Mouse (Mus musculus) hindlimb bud, embryonic 11.5 days (tissue): ENCODE data around the gene Gm266.
"Not testable (repeated sequence)": the region's sequence is repeated elsewhere in the genome, so short reads cannot be mapped to it uniquely, and the experiment has no call there.

Experiments
- DNase-seq: peaks from one replicate; pipeline ENCODE4 v3.0.0-alpha.2; 2012; ENCODE audit warnings: low read depth, low spot score; ENCODE audit errors: extremely low spot score

Gm266 gene

DNA sequence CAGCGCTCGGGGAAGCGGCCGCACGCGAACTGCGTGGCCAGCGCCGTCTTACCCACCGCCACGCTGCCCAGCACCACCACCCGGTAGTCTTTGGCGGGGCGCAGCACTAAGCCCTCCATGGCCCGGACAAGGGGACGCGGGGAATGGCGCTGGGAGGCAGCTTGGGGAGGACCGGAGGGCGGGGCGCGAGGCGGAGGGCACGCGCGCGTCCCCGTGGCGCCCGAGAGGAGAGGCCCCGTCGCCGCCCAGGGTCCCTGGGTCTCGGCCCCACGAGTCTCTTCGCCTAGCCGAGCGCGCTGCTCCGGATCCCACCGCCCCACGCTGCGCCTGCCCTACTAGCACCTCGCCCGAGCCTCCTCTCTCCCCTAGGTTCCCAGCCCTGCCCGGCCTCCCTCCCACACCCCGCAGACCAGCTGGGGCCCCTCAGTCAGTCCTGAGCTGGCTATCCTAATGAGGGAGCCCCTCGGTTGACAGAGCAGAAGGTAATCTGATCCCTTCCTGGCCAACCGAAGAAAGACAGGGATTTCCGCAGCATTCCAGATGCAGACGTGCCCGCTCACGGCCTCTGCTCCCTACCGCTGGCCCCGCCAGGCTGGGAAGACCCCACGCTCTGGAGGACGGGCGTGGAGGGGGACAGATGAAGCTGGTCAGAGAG, at the start of gene Gm266:
TSS of gene Gm266 (minus strand) at position 172 of the 655 bp plus-strand sequence.
- no peak for DNase-seq

DNA sequence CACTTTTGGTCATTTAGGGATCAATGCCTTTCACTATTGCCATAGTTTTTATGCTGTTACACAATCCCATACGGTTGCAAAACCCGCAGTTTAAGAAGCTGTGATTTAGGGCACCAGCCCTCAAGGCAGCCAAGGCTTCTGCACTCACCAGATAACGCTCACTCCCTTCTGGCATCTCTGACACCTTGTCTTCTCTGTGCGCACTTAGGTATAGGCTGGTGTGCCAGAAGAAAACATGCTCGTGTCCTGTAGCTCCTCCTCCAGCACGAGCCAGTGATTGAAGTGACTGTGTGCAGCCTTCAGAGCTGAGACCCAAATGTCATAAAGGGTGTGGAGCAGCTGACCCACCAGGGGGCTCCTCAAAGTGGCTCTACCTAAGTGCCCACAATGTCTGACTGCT, 49.7 kb upstream of the Gm266 start:
- DNase-seq, result no peak

GRCm38 (mm10) chr12:111533096-111533794, 47.6 kb upstream of the Gm266 start:
- DNase-seq, result no peak

- DNase-seq, result no peak
These were observed 43.6 kb upstream of the Gm266 start for GRCm38 (mm10) chr12:111529192-111529591.

DNA sequence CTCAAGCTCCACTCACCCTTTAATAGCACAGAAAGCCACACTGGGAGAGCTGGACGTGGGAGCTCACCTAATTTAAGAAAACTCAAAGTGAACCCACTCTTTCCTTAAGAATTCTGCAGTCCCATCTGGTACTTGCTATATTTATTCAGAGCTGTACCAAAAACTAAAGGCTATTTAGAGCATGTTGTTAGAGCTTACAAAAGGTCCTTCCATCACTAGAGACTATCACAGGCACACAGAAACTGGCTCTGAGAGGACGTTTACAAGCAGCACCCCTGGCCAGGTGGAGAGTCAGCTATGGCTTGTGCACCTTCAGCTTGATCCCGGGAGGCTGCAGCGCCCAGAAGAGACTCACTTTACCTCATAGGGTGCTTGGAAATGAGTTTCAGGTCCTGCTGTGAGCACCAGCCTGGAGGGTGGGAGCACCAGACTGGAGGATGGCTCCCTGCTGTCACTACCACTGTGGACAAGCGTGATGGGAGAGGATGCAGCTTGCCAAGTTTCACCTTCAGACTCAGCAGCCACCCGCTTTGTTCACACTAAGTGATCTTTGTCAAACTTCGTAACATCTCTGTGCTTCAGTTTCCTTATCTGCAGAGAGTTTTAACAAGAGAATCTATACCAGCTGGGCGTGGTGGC, 42.1 kb upstream of the Gm266 start:
- DNase-seq, result no peak

GRCm38 (mm10) chr12:111524883-111525282, 39.3 kb upstream of the Gm266 start:
- no peak for DNase-seq

- no peak for DNase-seq
These were observed 38.8 kb upstream of the Gm266 start for GRCm38 (mm10) chr12:111524469-111524868.

DNA sequence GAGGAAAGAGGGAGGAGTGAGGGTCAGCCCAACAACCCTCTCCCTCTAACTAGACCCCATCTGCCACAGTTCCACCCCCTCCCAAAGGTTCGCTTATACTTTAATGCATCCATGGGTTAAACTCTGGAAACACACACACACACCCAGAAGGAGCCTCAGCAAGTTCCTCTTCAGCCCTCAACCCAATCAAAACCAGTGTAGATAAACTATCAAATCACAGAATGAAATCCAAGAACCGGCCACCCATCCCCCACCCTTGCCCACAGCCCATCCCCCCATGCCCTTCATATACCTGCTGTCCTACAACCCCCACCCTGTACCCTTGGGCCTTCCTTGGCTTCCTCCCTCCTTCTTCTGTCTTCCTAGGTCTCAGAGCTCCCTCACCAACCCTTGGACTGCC, 35.4 kb upstream of the Gm266 start:
- no peak for DNase-seq

DNA sequence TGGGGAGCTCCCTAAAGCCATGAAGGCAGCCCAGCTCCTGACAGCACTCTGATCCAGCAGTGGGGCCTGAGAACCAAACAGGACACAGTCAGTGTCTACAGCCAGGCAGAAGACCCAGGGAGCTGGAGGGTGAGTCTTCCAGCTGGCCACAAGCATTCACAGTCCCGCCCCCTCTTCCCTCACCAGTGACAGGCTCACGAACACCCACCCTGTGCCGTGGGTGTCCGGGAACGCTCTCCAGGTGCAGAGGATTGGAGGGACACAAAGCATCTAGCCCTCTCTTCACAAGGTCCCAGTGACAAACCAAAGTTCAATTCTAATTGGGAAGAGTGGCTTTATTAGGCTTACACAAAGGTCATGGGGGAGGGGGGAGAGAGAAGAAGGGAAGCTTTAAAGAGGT, 34.2 kb upstream of the Gm266 start:
- DNase-seq, result no peak

GRCm38 (mm10) chr12:111518391-111518790, 32.8 kb upstream of the Gm266 start:
- DNase-seq, result no peak

DNA sequence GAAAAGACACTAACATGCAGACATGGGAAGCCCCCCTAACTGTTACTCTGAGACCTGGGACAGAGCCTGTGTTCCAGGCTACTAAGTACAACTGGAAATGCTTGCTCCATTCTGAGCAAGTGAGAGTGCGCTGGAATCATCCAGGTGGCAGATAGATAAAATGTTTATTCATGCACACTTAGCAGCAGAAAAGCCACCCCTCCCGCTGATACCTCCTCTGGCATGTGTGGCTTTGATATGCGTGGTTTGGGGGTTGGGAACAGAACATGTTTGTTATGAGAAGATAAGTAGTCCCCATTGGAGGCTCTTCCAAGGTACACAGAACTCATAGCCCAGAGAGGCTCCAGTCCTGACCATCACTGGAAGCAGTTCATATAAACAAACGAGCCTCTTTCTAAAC, 32.3 kb upstream of the Gm266 start:
- no peak for DNase-seq

GRCm38 (mm10) chr12:111516826-111517225, 31.2 kb upstream of the Gm266 start:
- no peak for DNase-seq

DNA sequence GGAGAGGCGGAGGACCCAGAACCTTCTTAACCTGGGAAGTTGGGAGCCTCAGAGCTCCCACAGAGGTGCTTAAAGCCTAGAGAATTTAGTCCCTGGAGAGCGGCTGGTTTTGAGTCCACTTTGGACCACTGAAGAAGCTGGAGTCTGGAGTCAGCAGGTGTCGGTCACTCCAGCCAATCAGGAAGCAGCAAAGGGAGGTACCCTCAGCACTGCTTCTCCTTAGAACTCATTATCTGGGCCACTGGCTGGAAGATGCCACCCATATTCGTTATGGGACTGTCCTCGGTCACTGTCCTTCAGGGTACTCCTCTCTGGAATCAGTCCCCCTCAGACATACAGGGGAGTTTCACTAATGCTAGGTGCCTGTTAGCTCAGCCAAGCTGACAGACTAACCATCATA, 30.3 kb upstream of the Gm266 start:
- DNase-seq, result no peak

DNA sequence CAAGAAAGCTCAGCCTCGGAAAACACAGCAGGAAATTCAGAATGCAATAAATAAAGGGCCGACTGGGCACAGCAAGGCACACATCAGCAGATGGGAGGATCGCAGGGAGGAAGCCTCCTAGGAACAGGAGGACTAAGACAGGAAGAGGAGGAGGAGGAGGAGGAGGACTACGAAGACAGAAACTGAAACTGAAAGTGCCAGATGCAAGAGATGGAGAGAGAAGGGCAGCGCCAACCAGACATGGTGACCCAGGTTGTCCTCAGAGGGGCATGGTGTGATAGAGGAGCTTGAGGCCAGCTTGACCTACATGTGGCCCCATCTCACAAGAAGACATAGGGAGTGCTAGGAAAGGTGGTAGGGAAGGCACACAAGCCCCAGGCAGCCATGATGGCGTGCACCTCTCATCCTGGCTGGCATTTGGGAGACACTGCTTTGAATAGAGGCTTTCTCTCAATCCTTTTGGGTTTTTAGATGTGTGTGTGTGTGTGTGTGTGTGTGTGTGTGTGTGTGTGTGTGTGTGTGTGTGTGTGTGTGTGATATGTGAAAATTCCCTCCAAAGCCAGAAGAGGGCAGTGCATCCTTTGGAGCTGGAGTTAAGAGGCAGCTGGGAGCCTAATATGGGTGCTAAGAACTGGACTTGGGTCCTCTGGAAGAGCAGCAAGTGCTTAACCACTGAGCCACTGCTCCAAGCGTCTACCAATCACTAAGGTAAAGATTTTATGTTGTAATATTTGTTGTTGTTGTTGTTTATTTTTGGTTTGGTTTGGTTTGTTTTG, 29.4 kb upstream of the Gm266 start:
- no peak for DNase-seq

DNA sequence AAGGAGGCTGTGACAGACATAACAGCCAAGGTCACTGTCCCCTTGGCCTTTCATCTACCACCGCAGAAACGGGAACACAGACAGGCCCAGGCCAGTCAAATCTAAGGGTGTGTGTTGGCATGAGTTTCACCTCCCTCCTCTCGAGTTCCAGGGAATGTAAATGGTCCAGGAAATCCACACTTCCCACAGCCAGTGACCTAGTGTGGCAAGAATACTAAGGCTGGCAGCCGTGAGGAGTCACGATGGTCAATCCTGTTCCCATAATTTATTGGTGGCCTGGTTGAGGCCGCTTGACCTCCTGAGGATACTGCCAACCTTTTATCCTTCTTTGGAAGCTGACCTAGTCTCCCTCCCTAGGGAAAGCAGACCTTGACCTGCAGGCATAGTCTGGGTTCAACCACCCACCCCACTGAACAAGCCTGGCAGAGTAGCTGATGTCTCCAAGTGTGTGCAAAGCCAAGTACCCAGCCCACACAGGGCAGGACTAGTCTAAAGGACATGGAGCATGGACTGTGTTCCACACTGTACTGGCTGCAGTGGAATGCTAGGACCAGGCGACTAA, 28.7 kb upstream of the Gm266 start:
- DNase-seq, result no peak

DNA sequence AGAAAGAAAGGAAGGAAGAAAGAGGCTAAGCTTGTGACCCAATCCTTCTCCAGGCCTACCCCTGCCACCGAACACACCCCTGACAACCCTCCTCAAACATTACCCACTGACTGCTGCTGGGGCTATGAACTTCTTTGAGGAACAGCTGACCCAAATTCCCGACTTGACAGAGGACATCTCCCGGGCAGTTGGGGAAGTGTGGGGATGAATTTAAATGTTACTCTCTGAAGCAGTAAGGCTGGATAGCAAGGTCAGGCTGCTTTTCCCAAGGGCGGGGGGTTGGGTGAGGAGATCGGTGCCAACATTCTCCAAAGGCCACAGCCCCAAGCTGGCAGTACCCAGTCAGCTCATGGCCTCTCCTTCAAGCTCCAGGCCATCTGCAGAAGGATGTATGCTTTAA, 28.1 kb upstream of the Gm266 start:
- DNase-seq, result no peak

DNA sequence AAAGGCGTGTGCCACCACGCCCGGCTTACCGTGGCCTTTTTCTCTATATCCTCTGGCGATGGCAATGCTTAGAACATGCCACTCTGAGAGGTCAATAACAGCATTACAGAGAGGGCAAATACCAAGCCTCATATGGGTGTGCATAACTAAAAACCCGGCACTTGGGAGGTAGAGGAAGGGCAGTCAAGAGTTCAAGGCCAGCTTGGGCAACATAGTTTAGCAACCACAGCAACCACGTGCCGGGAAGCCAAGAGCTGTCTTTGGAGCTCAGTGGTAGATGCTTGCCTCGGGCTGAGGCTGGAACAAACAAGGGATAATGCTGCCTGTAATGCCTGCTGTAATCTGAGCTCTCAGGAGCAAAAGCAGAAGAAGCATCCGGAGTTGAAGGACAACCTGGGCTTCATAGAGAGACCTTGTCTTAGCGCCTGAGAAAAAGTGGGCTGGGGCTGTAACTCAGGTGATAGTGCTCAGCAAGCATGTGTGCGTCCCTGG, 27.0 kb upstream of the Gm266 start:
- DNase-seq, result no peak

DNA sequence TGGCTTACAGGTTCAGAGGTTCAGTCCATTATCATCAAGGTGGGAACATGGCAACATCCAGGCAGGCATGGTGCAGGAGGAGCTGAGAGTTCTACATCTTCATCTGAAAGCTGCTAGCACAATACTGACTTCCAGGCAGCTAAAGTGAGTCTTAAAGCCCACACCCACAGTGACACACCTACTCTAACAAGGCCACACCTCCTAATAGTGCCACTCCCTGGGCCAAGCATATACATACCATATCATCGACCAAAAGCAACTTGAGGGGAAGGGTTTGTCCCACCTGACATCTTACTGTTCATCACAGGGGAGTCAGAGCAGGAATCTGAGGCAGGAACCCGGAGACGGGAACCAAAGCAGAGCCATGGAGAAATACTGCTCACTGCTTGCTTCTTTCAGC, 22.8 kb upstream of the Gm266 start:
- DNase-seq, result not testable (repeated sequence)

DNA sequence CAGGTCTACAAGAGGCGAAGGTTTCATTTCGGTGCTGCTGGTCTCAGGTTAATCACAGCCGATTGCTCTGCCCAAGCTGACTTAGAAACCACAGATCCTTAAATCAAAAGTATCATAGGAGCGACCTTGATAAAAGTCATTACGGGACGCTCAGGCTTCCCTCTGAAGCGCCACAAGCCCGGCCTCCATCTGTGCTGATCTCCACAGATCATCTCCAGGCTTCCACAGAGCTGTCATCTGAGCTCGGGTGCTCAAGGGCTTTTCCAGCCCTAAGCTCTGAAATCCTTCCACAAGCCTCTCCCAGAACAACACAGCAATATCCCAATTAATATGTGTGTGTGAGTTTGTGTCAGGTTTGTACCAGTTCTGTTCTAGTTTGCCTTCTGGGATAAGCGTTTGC, 22.3 kb upstream of the Gm266 start:
- no peak for DNase-seq

GRCm38 (mm10) chr12:111507001-111507400, 21.4 kb upstream of the Gm266 start:
- no peak for DNase-seq

DNA sequence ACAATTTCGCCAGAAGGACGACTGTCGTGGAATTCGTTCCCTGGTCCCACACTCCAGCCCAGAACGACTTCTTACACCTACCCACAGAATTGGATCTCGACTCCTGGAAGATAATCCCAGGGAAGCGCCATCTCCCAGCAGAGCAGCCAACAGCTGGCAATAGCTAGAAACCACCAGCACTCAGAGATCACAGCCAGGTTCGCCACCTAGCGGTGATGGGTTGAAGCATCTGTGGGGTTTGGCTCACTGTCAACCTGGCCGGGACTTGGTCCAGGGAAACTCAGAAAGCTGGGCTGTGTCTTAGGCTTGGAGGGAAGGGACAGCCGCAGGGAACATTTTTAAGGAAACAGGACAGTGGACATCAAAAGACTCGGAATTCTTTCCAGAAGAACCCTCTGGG, 19.3 kb upstream of the Gm266 start:
- DNase-seq, result peak; percentile 79
